ENCODE assay signal across 22 mouse cellular contexts in the genomic region with DNA sequence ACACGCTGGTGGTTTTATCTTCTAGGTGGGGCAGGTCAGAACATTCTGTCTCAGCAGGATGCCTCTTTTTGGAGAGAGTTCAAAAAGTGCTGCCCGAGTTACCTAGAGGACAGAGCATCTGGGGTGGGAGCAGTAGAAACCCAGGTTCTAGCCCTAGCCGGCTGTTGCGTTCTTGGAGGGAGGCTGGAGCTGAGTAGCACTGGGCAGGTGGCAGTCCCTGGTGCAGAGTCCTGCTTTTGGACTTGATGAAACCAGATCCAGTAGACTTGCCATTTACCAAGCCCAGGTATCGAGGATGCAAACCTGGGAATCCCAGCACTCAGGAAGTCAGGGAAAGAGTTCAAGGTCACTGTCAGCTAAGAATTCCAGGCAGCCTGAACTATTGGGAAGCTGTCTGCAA.
DNase-seq lines count a peak whose midpoint lies in the region; ATAC-seq lines count a peak whose summit lies in the region.
"Had no signal": no experiment of that assay in that cellular context is flagged by ENCODE, and none has a peak within 500 bp of the region (broad histone marks: within the 10 kb centered on the region; RNA-seq: fewer than 3 reads in every experiment).

No protein-coding gene starts in this region.

- 69% methylated on average over 5 of the region's 5 CpGs for WGBS in heart, embryonic 12.5 days
- WGBS in limb, embryonic 10.5 days: 84% methylated on average over 5 of the region's 5 CpGs
- 89% methylated on average over 5 of the region's 5 CpGs for WGBS in forebrain, embryonic 13.5 days

- no peaks in the 10 kb centered on the region for H3K9me3 ChIP-seq in heart, embryonic 12.5 days (replicated peaks)
- H3K9me3 ChIP-seq in limb, embryonic 10.5 days (replicated peaks): no peaks in the 10 kb centered on the region
- no peaks in the 10 kb centered on the region for H3K9me3 ChIP-seq in forebrain, embryonic 13.5 days (replicated peaks)
- H3K9me3 ChIP-seq: hindbrain, embryonic 10.5 days; limb, embryonic 12.5 days had no signal

- H3K4me3 ChIP-seq in heart, embryonic 12.5 days: no peak overlapping the region
- no peak overlapping the region for H3K4me3 ChIP-seq in limb, embryonic 10.5 days
- H3K4me3 ChIP-seq in forebrain, embryonic 13.5 days: no peak overlapping the region
- H3K4me3 ChIP-seq: gastrocnemius, adult 2 months; hindbrain, embryonic 10.5 days; limb, embryonic 12.5 days had no signal

- H3K36me3 ChIP-seq in heart, embryonic 12.5 days: no peaks in the 10 kb centered on the region
- H3K36me3 ChIP-seq in limb, embryonic 10.5 days: no peaks in the 10 kb centered on the region
- no peaks in the 10 kb centered on the region for H3K36me3 ChIP-seq in forebrain, embryonic 13.5 days (ENCODE audit: poor library complexity, severe bottlenecking)
- H3K36me3 ChIP-seq: hindbrain, embryonic 10.5 days; limb, embryonic 12.5 days had no signal

- H3K9ac ChIP-seq in heart, embryonic 12.5 days: no peak overlapping the region
- no peak overlapping the region for H3K9ac ChIP-seq in forebrain, embryonic 13.5 days
- H3K9ac ChIP-seq: limb, embryonic 12.5 days; liver, postnatal 0 days had no signal

- no peak overlapping the region for H3K27ac ChIP-seq in heart, embryonic 12.5 days (ENCODE audit: poor library complexity, severe bottlenecking)
- H3K27ac ChIP-seq in limb, embryonic 10.5 days: peak overlapping the region; percentile 39; the same call in 1 of the 2 replicates
- H3K27ac ChIP-seq in forebrain, embryonic 13.5 days: no peak overlapping the region
- H3K27ac ChIP-seq: gastrocnemius, adult 2 months; hindbrain, embryonic 10.5 days; limb, embryonic 12.5 days had no signal

- ATAC-seq in heart, embryonic 12.5 days (ENCODE audit: insufficient number of reproducible peaks, low FRiP score): no peak
- ATAC-seq in forebrain, embryonic 13.5 days: no peak
- ATAC-seq: hindbrain, embryonic 16.5 days; intestine, embryonic 16.5 days; liver, postnatal 0 days had no signal

- no peak overlapping the region for H3K4me2 ChIP-seq in heart, embryonic 12.5 days
- H3K4me2 ChIP-seq in forebrain, embryonic 13.5 days: no peak overlapping the region
- H3K4me2 ChIP-seq: limb, embryonic 12.5 days; liver, embryonic 11.5 days; midbrain, embryonic 11.5 days had no signal

- peak; percentile 78 for DNase-seq in heart, adult 11 months
- peak; percentile 20 for DNase-seq in urinary bladder, postnatal 14 days (ENCODE audit: low spot score)
- no peak for DNase-seq in urinary bladder, postnatal 36 days (ENCODE audit: low spot score in 2 of 2)
- no peak for DNase-seq in limb, embryonic 10.5 days (ENCODE audit: low spot score)
- DNase-seq in thymus, postnatal 36 days: no peak
- DNase-seq: adrenal gland, postnatal 36 days; B cell, adult 2 months; gastrocnemius, adult 2 months; kidney, postnatal 25 days; layer of hippocampus, postnatal 36 days; liver, postnatal 0 days; lung, postnatal 10 days; spleen, adult 18-20 months had no signal

- H3K27me3 ChIP-seq in heart, embryonic 12.5 days (replicated peaks): no peaks in the 10 kb centered on the region
- H3K27me3 ChIP-seq in limb, embryonic 10.5 days (ENCODE audit: low read depth, poor library complexity, severe bottlenecking): no peaks in the 10 kb centered on the region
- H3K27me3 ChIP-seq in forebrain, embryonic 13.5 days: no peaks in the 10 kb centered on the region; the same call in 1 of the 2 replicates
- H3K27me3 ChIP-seq: CH12.LX; limb, embryonic 12.5 days had no signal

- peaks cover 49% of the 10 kb centered on the region for H3K4me1 ChIP-seq in heart, embryonic 12.5 days (replicated peaks)
- H3K4me1 ChIP-seq in limb, embryonic 10.5 days: peaks cover 44% of the 10 kb centered on the region
- peaks cover 26% of the 10 kb centered on the region for H3K4me1 ChIP-seq in forebrain, embryonic 13.5 days

Comparison
In these comparisons a context has a peak if more than half of its experiments do, and no peak if none do; other contexts are left out.
1. DNase-seq: peak in heart, adult 11 months (single experiment) and urinary bladder, postnatal 14 days (single experiment); none in urinary bladder, postnatal 36 days (0 of 2), limb, embryonic 10.5 days (single experiment) and thymus, postnatal 36 days (0 of 2).